Mouse (Mus musculus) B cell, adult (primary cell): ENCODE results near the gene Batf. TPM values are rescaled to one million over a fixed set of nuclear protein-coding genes. Genes with fewer than 3 reads are reported as not detected.

ENCODE experiments used
- total RNA-seq: library from RNA; stranded (reverse); gene quantifications from 4 replicates; pipeline ENCODE4 v1.2.4, GENCODE M21; 2023; ENCODE audit not compliant: inconsistent age

Gene Batf
- total RNA-seq = 20.5 to 23.6 TPM (median 23.1 TPM) in 4 replicates

GRCm38 (mm10) chr12:85686466-85687216 lies at the start of gene Batf:
Gene Batf, plus strand, starts transcription at chr12:85686669.

GRCm38 (mm10) chr12:85745827-85746695 lies 59.6 kb downstream of the Batf start, which contains the start of gene Flvcr2:
Gene Flvcr2, plus strand, starts transcription at chr12:85746539.

Other genes with a start within 250 kb of the Batf start
- 1,794 to 2,495 TPM (median 2,289 TPM) in 4 replicates for gene Fos, start 212.8 kb upstream of the Batf start, total RNA-seq
- 1.2 to 3.0 TPM (median 2.7 TPM) in 4 replicates for gene Jdp2, start 87.6 kb upstream of the Batf start, total RNA-seq
- not detected in 4 replicates for gene Flvcr2, start 59.9 kb downstream of the Batf start, total RNA-seq
- gene Erg28, start 137.9 kb downstream of the Batf start, total RNA-seq = 32.4 to 38.3 TPM (median 34.8 TPM) in 4 replicates
- 23.0 to 34.0 TPM (median 30.5 TPM) in 4 replicates for gene Ttll5, start 138.0 kb downstream of the Batf start, total RNA-seq